Mouse (Mus musculus): ENCODE results near the gene Trem1.

The Trem1 gene

GRCm38 (mm10) chr17:48232518-48232917 is at the start of gene Trem1:
Gene Trem1 (plus strand): TSS chr17:48232768.
- no peak for DNase-seq (ENCODE audit: low spot score in 2 of 2)

- DNase-seq (ENCODE audit: low spot score in 2 of 2): no peak
These were observed 47.3 kb upstream of the Trem1 start for GRCm38 (mm10) chr17:48185252-48185651.

GRCm38 (mm10) chr17:48192366-48192765 is 40.2 kb upstream of the Trem1 start:
- DNase-seq (ENCODE audit: low spot score in 2 of 2): no peak

DNA sequence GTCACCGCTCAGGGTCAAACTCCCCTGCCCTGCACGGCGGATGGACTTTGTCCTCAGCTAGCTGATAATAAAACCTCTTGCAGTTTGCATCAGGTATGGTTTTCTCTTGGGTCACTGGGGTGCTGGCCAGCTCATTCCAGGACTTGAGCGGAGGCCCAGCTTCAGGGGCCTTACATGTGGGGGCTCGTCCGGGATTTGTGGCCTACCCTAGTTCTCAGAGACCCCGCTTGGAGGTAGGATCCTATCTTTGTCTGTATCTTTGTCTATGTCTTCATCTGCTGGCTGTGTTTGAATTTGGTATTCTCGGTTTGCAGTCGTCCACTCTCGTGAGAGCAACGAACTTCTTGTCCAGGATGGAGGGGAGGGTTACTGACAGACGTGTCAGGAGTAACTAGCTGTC is 29.5 kb upstream of the Trem1 start:
- DNase-seq (ENCODE audit: low spot score in 2 of 2): no peak

DNA sequence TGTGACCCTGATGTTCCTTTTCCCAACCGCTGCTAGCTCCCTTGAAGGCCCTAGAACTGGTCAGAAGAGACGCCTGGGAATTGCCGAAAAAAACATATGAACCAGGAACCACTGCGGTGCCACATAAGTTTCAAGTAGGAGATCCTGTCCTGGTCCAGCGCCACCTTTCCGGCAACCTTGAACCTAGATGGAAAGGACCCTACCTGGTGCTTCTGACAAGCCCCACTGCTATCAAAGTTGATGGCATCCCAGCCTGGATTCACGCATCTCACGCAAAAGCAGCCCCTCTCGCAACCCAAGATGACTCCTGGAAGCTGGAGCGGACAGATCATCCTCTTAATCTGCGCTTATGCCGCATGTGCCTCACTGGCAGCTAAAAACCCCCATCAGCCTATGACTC is 20.0 kb upstream of the Trem1 start:
- DNase-seq (ENCODE audit: low spot score in 2 of 2): no peak

GRCm38 (mm10) chr17:48213511-48213910 is 19.1 kb upstream of the Trem1 start:
- no peak for DNase-seq (ENCODE audit: low spot score in 2 of 2)

DNA sequence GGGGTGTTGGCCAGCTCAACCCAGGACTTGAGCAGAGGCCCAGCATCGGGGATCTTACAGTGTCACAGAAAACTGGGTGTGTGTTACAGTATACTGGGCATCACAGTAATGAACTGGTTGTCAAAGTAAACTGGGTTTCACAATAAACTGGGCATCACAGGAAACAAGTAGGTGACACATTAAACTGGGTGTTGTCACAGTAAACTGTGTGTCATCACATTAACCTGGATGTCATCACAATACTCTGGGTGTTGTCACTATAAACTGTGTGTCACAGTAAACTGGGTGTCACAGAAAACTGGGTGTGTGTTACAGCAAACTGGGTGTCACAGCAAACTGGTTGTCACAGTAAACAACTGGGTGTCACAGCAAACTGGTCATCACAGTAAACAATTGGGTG is 17.1 kb upstream of the Trem1 start:
- DNase-seq (ENCODE audit: low spot score in 2 of 2): no peak

DNA sequence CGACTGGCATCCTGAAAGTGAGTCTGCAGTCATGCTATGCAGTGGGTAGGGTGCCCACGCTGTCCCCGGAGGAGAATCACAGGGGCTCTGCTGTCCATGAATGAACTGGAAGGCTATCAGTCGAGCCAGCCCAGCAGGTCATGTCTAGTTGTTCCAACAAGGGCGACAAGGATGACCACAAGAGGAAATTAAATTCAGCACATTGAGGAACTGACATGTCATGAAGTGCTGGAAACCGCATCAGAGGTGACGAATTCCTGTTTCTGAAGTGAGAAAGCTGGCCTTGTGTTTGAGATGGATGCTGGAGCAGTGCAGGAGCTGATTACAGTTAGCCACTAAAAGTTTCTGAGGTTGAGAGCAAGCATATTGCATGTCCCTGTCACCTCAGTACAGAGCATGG is 1.9 kb upstream of the Trem1 start:
- DNase-seq (ENCODE audit: low spot score in 2 of 2): no peak

DNA sequence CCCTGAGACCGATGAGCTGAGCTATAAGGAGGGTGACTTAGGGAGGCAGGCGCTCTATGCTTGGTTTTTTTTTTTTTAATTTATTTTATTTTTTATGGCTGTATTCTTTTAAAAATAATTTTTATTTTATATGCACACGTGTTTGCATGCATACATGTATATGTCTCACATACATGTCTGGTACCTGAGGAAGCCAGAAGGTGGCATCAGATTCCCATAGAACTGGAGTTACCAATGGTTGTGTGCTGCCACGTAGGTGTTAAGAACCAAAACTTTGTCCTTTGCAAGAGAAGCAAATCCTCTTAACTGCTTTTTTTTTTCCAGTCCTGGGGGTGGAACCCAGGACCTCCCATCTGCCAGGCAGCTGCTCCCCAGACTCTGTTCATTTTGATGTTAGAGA is 1.2 kb downstream of the Trem1 start:
- DNase-seq (ENCODE audit: low spot score in 2 of 2): no peak

GRCm38 (mm10) chr17:48234550-48234949 is 2.0 kb downstream of the Trem1 start:
- no peak for DNase-seq (ENCODE audit: low spot score in 2 of 2)

- no peak for DNase-seq (ENCODE audit: low spot score in 2 of 2)
These were observed 3.3 kb downstream of the Trem1 start for GRCm38 (mm10) chr17:48235773-48236370.

DNA sequence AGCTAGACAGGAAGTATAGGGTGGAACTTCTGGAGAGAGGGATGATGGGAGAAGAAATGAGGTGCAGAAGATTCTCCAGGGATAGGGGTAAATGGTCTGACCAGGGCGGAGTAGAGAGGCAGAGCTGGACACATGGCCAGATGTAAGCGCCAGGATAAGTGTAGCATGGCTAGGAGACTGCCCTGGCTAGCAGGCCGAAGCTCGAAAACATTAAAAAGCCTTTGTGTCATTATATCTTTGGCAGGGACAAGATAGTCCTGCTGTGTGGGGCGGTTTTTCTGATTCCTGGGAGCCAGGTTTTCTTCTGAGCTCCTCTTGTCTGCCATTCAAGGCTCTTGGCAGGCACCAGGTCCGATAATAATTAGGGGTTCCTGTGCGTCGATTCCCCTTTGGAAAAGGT is 5.1 kb downstream of the Trem1 start:
- DNase-seq (ENCODE audit: low spot score in 2 of 2): no peak

GRCm38 (mm10) chr17:48247221-48247928 is 14.8 kb downstream of the Trem1 start, which contains the start of gene Trem3:
Gene Trem3 (plus strand): TSS chr17:48247777.
- no peak for DNase-seq (ENCODE audit: low spot score in 2 of 2)

- DNase-seq (ENCODE audit: low spot score in 2 of 2): no peak
These were observed 16.5 kb downstream of the Trem1 start for GRCm38 (mm10) chr17:48249039-48249438.

DNA sequence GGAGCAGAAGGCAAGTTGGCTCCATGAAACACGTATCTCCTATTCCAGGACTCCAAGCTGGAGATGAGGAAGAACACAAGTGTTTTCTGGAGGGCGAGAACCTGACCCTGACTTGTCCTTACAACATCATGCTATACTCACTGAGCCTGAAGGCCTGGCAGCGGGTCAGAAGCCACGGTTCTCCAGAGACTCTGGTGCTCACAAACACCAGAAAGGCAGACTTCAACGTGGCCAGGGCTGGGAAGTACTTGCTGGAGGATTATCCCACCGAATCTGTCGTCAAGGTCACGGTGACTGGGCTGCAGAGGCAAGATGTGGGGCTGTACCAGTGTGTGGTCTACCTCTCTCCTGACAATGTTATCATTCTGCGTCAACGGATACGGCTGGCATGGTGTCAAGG is 16.9 kb downstream of the Trem1 start:
- DNase-seq (ENCODE audit: low spot score in 2 of 2): no peak

DNA sequence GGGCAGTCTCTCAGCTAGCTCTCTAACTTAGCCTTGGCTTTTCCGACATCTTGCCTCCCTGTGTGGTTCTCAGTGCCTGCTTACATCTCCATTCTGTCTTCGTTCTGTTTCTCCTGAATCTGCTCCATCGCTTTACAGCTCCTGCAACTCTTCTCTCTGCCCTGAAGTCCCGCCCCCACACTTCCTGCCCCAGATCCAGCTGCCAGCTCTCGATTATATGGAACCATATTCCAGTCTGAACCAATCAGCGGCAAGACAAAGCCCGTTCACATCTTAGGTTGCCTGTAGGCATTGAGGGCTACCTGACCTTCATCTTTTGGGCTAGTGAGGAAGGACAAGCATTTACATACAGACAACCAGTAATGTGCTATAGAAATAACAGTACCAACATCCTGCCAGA is 18.1 kb downstream of the Trem1 start:
- DNase-seq (ENCODE audit: low spot score in 2 of 2): no peak

DNA sequence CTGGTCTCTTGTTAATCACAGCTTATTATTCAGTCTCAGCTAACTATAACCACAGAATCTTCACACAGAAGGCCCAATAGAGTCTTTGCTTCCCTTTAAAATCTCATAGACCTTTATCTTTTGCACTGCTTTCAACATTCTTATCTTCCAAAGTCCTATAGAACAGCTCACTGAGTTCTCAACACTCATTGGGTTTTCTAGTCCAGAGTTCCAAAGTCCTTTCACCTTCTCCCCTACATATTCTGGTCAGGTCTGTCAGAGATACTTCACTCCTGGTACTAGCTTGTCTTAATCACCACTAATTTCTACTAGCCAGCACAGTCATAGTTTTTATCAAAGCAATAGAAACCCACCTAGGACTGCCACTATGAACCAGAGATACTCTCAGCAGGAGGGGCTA is 24.0 kb downstream of the Trem1 start:
- no peak for DNase-seq (ENCODE audit: low spot score in 2 of 2)

GRCm38 (mm10) chr17:48261868-48262267 is 29.3 kb downstream of the Trem1 start:
- no peak for DNase-seq (ENCODE audit: low spot score in 2 of 2)

DNA sequence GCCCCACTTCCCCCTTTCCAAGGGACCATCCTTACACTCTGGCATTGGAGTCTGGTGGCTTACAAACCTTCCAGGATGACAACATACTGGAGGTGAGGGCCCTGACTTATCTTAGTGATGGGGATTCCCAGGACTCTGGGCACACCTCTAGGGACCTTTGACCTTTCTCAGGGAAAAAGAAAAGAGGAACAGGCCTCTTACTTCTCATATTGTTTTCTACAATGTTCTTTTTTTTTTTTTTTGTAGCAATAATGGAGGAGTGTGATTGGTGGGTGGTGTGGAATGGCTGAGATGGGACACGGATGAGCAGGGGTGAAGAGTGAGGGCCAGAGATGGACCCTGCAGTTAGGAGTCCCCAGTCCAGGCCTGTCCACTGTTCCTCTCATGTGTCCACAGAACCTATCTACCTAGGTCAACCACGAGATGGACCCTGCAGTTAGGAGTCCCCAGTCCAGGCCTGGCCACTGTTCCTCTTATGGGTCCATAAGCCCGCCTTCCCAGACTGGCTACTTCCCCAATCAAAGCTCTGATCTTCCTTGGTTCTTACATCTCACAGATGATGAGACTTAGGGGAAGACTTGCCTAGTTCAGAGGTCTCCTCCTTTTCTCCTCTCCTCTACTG is 31.3 kb downstream of the Trem1 start, which contains the start of gene Treml4:
TSS of gene Treml4 (plus strand) at position 555 of the 622 bp plus-strand sequence.
- no peak for DNase-seq (ENCODE audit: low spot score in 2 of 2)

DNA sequence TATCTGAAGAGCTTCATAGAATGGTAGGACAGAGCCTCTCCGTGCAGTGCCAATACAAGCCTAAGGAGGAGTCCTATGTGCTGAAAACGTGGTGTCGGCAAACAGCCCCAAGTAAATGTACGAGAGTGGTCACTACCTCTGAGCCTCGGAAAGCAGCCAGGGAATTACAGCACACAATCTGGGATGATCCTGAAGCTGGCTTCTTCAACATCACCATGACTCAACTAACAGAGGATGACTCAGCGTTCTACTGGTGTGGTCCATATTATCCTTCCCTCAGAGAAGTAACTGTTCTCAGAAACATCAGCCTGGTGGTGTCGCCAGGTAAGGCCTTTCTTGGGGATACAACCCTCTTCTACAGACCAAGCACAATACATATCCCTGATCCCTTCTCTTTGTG is 32.1 kb downstream of the Trem1 start:
- no peak for DNase-seq (ENCODE audit: low spot score in 2 of 2)

GRCm38 (mm10) chr17:48266138-48266537 is 33.6 kb downstream of the Trem1 start:
- DNase-seq (ENCODE audit: low spot score in 2 of 2): no peak

DNA sequence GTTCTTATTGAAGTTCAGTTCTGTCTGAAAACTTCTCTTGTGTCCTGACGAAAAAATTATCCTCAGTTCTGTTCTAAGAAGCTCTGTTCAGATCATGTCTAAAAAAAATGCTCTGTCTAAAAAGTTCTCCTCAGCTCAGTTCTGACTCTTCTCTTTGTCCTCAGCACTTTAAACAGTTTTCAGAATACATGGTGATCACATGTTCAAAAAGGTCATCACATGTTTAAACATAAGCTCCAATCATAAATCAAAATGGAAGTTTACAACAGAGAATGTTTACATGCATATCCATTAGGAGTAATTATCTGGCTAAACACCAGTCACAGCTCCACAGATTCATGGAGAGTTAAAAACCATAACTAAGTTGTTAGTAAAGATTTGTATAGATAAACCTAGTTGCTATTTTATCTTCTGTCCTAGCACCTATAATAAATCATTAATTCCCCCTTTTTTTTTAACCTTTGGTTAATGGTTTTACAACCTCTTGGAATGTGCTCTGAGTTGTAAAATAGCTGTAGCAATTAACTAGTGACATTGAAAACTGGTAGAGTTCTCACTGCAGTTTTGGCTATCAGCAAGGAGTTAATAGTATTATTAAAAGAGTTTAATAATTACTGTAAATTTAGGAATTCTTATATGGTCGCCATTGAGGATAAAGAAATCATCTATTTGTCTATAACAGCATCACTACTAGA is 34.2 kb downstream of the Trem1 start:
- DNase-seq (ENCODE audit: low spot score in 2 of 2): no peak

- no peak for DNase-seq (ENCODE audit: low spot score in 2 of 2)
These were observed 35.0 kb downstream of the Trem1 start for GRCm38 (mm10) chr17:48267591-48267990.

All from urinary bladder, postnatal 36 days (tissue).